Mouse (Mus musculus): ENCODE measurements around the gene Usp4.

- TF ChIP-seq E2F4 (IDR thresholded peaks at IDR 0.05; ENCODE audit: insufficient read depth), result no peak
- TF ChIP-seq MYOD1 (IDR thresholded peaks at IDR 0.05; ENCODE audit: control insufficient read depth in 1 of 3, insufficient read length in 2 of 3, low read depth in 2 of 3), result no peak
Observed at GRCm38 (mm10) chr9:108347024-108347423, 629 bp upstream of the Usp4 start.

Data from myocyte (in vitro differentiated cells).